Mouse (Mus musculus) heart, embryonic 11.5 days (tissue): ENCODE measurements around the gene Dlat. TPM values are rescaled to one million over a fixed set of nuclear protein-coding genes. Genes with fewer than 3 reads are reported as not detected.

Experiments used
- ATAC-seq: fragments of 200-750 bp; cut with Nextera tagmentation; replicated peaks from 2 replicates; pipeline ENCODE4 v1.8.0; 2017; ENCODE audit warnings: moderate library complexity; ENCODE audit not compliant: insufficient number of reproducible peaks, low FRiP score, low TSS enrichment
- H3K27ac ChIP-seq: fragments of 300-500 bp; sonication (generic); 2 replicates; pipeline ENCODE4 v1.5.1; 2014; ENCODE audit warnings: mild to moderate bottlenecking, low read depth, low read length
- H3K27me3 ChIP-seq: fragments of 300-500 bp; sonication (generic); 2 replicates; pipeline ENCODE4 v1.6.1; 2014; ENCODE audit warnings: mild to moderate bottlenecking, low read length, mixed read lengths; ENCODE audit not compliant: control insufficient read depth, insufficient read depth
- H3K36me3 ChIP-seq: fragments of 300-500 bp; sonication (generic); 2 replicates; pipeline ENCODE4 v1.6.1; 2014; ENCODE audit warnings: mild to moderate bottlenecking, low read length, moderate library complexity, mixed read lengths; ENCODE audit not compliant: control insufficient read depth, insufficient read depth
- H3K4me1 ChIP-seq: fragments of 300-500 bp; sonication (generic); 2 replicates; pipeline ENCODE4 v1.6.1; 2014; ENCODE audit warnings: low read length; ENCODE audit not compliant: control insufficient read depth, insufficient read depth
- H3K4me2 ChIP-seq: fragments of 300-500 bp; sonication (generic); 2 replicates; pipeline ENCODE4 v1.6.1; 2014; ENCODE audit warnings: mild to moderate bottlenecking, moderate library complexity
- H3K4me3 ChIP-seq: fragments of 300-500 bp; sonication (generic); 2 replicates; pipeline ENCODE4 v1.5.1; 2014; ENCODE audit warnings: low read depth, low read length
- H3K9ac ChIP-seq: fragments of 300-500 bp; sonication (generic); 2 replicates; pipeline ENCODE4 v1.6.1; 2014; ENCODE audit warnings: mild to moderate bottlenecking, low read depth, low read length, moderate library complexity
- H3K9me3 ChIP-seq: fragments of 300-500 bp; sonication (generic); replicated peaks from 2 replicates; pipeline ENCODE4 v1.6.1; 2016; ENCODE audit warnings: low read length; ENCODE audit not compliant: control insufficient read depth
- WGBS: fragments of 180-500 bp; shearing (Covaris S2); extraction: QIAGEN DNeasy Blood & Tissue Kit; methylation state at CpG from one replicate; pipeline ENCODE4 v1.1.7; 2014; ENCODE audit not compliant: insufficient replicate concordance; 5-methylcytosine and 5-hydroxymethylcytosine counted together
- polyA plus RNA-seq: library from polyadenylated mRNA; unstranded; fragments of >200 nt; fragmentation: Nextera tagmentation; extraction: Ambion mirVana; gene quantifications from 2 replicates; pipeline ENCODE4 v1.2.1, GENCODE M21; 2014

Dlat gene
- polyA plus RNA-seq, 1 experiment from 2014 or later: 122 TPM

- ATAC-seq: 0 out of 2 replicates have a peak, but pooled peaks have one; percentile 11
- Histone ChIP-seq H3K36me3 (peaks cover 17% of the 10 kb centered on the region), H3K9ac (peak overlapping the region; percentile 96), H3K4me2 (peak overlapping the region; percentile 81), H3K4me1 (peaks cover 22% of the 10 kb centered on the region), H3K27ac (peak overlapping the region; percentile 85), H3K9me3 (no peaks in the 10 kb centered on the region), H3K27me3 (no peaks in the 10 kb centered on the region), H3K4me3 (peak overlapping the region; percentile 83)
- 3% methylated on average over 6 of the region's 6 CpGs for WGBS
These were observed 55.2 kb downstream of the Dlat start for GRCm38 (mm10) chr9:50604338-50604737.

- peak overlapping the region; percentile 85 for H3K27ac ChIP-seq
- peak overlapping the region; percentile 81 for H3K4me2 ChIP-seq
- peak overlapping the region; percentile 96 for H3K9ac ChIP-seq
- H3K9me3 ChIP-seq: no peaks in the 10 kb centered on the region
- no peaks in the 10 kb centered on the region for H3K27me3 ChIP-seq
- H3K4me1 ChIP-seq: peaks cover 22% of the 10 kb centered on the region
- H3K36me3 ChIP-seq: peaks cover 17% of the 10 kb centered on the region
- H3K4me3 ChIP-seq: peak overlapping the region; percentile 83
- peak; percentile 75 for ATAC-seq
- WGBS: 0% methylated on average over 24 of the region's 24 CpGs
These were observed 55.6 kb downstream of the Dlat start for GRCm38 (mm10) chr9:50603998-50604324.

- peak; percentile 94 for ATAC-seq
These were observed 56.2 kb downstream of the Dlat start, which contains the start of the genes Sdhd and Timm8b for GRCm38 (mm10) chr9:50603189-50603997. TSS of gene Sdhd (minus strand) at chr9:50603812. TSS of gene Timm8b (plus strand) at chr9:50603910.

GRCm38 (mm10) chr9:50602055-50602845, 57.3 kb downstream of the Dlat start:
- peaks cover 22% of the 10 kb centered on the region for H3K4me1 ChIP-seq
- H3K27ac ChIP-seq: no peak overlapping the region
- peak overlapping the region; percentile 96 for H3K9ac ChIP-seq

More at GRCm38 (mm10) chr9:50603189-50603997, 56.2 kb downstream of the Dlat start, which contains the start of the genes Sdhd and Timm8b:
- no peaks in the 10 kb centered on the region for H3K27me3 ChIP-seq
- peak within 1 kb of the TSS; percentile 85 for H3K27ac ChIP-seq
- peak within 1 kb of the TSS; percentile 81 for H3K4me2 ChIP-seq
- H3K9ac ChIP-seq: peak within 1 kb of the TSS; percentile 96
- peaks cover 20% of the 10 kb centered on the region for H3K36me3 ChIP-seq
- WGBS: under 1% methylated on average over 48 of the region's 48 CpGs
- no peaks in the 10 kb centered on the region for H3K9me3 ChIP-seq
- H3K4me3 ChIP-seq: peak within 1 kb of the TSS; percentile 83
- peaks cover 22% of the 10 kb centered on the region for H3K4me1 ChIP-seq

GRCm38 (mm10) chr9:50601536-50601935, 58.0 kb downstream of the Dlat start:
- Histone ChIP-seq H3K27ac (no peak overlapping the region), H3K36me3 (peaks cover 31% of the 10 kb centered on the region), H3K4me3 (peak overlapping the region; percentile 83; the same call in 1 of the 2 replicates), H3K9ac (peak overlapping the region; percentile 34; the same call in 1 of the 2 replicates), H3K4me1 (peaks cover 22% of the 10 kb centered on the region), H3K4me2 (peak overlapping the region; percentile 81), H3K9me3 (no peaks in the 10 kb centered on the region), H3K27me3 (no peaks in the 10 kb centered on the region)
- 69% methylated on average over 6 of the region's 6 CpGs for WGBS
- ATAC-seq: no peak

More at GRCm38 (mm10) chr9:50602055-50602845, 57.3 kb downstream of the Dlat start:
- Histone ChIP-seq H3K4me2 (peak overlapping the region; percentile 81), H3K4me3 (peak overlapping the region; percentile 83), H3K36me3 (peaks cover 24% of the 10 kb centered on the region), H3K27me3 (no peaks in the 10 kb centered on the region), H3K9me3 (no peaks in the 10 kb centered on the region)
- ATAC-seq: no peak
- WGBS: 69% methylated on average over 7 of the region's 7 CpGs

- H3K36me3 ChIP-seq: peaks cover 36% of the 10 kb centered on the region
- no peak for ATAC-seq
- no peak overlapping the region for H3K4me2 ChIP-seq
- H3K27ac ChIP-seq: no peak overlapping the region
- WGBS: 93% methylated on average over 8 of the region's 8 CpGs
- H3K4me3 ChIP-seq: no peak overlapping the region
- H3K9me3 ChIP-seq: no peaks in the 10 kb centered on the region
- H3K27me3 ChIP-seq: no peaks in the 10 kb centered on the region
- H3K4me1 ChIP-seq: peaks cover 7% of the 10 kb centered on the region
- no peak overlapping the region for H3K9ac ChIP-seq
These were observed 62.6 kb downstream of the Dlat start for GRCm38 (mm10) chr9:50596973-50597372.

- Histone ChIP-seq H3K36me3 (peaks cover 30% of the 10 kb centered on the region), H3K4me1 (no peaks in the 10 kb centered on the region), H3K27ac (no peak overlapping the region), H3K4me3 (no peak overlapping the region), H3K4me2 (no peak overlapping the region), H3K27me3 (no peaks in the 10 kb centered on the region), H3K9ac (no peak overlapping the region), H3K9me3 (no peaks in the 10 kb centered on the region)
- no peak for ATAC-seq
- WGBS: 77% methylated on average over 12 of the region's 12 CpGs
These were observed 64.7 kb downstream of the Dlat start for GRCm38 (mm10) chr9:50594794-50595417.

- Histone ChIP-seq H3K27ac (no peak overlapping the region), H3K4me2 (no peak overlapping the region), H3K4me1 (no peaks in the 10 kb centered on the region), H3K4me3 (no peak overlapping the region), H3K36me3 (peaks cover 26% of the 10 kb centered on the region), H3K9me3 (no peaks in the 10 kb centered on the region), H3K27me3 (no peaks in the 10 kb centered on the region), H3K9ac (no peak overlapping the region)
- WGBS: 73% methylated on average over 3 of the region's 3 CpGs
- no peak for ATAC-seq
These were observed 66.0 kb downstream of the Dlat start for GRCm38 (mm10) chr9:50593544-50593943.
